Mouse (Mus musculus): ENCODE measurements at regions not wholly inside any gene's neighbourhood (a gene's known extent, or its start where the extent isn't known, plus 50 kb on each side); places are given as distances from the start of the nearest gene placed in this dataset.
A peak's percentile ranks its signal among the peaks of the same experiment; 100 is the strongest.

GRCm38 (mm10) chr8:128097601-128098000 lies 260.8 kb upstream of the Nrp1 start:
- H3K36me3 ChIP-seq (ENCODE audit: control insufficient read depth, insufficient read depth, low read length), result no peaks in the 10 kb centered on the region
- TF ChIP-seq CTCF (IDR thresholded peaks at IDR 0.05; ENCODE audit: extremely low read depth, insufficient read depth, insufficient read length, insufficient replicate concordance), result no peak
- no peak for TF ChIP-seq POLR2A (IDR thresholded peaks at IDR 0.05; ENCODE audit: low read depth, low read length)
- no peaks in the 10 kb centered on the region for H3K4me1 ChIP-seq (ENCODE audit: control insufficient read depth, insufficient read depth, insufficient read length)
- no peaks in the 10 kb centered on the region for H3K27me3 ChIP-seq (ENCODE audit: control insufficient read depth, insufficient read depth, low read length)
- H3K27ac ChIP-seq (ENCODE audit: insufficient read depth, low read length), result no peak overlapping the region
- DNase-seq (ENCODE audit: low read depth in 1 of 2, low spot score in 2 of 2), result no peak
- 88% methylated on average over 3 of the region's 3 CpGs for WGBS
- H3K4me3 ChIP-seq (ENCODE audit: extremely low read depth, insufficient read depth, insufficient read length), result no peak overlapping the region

DNA sequence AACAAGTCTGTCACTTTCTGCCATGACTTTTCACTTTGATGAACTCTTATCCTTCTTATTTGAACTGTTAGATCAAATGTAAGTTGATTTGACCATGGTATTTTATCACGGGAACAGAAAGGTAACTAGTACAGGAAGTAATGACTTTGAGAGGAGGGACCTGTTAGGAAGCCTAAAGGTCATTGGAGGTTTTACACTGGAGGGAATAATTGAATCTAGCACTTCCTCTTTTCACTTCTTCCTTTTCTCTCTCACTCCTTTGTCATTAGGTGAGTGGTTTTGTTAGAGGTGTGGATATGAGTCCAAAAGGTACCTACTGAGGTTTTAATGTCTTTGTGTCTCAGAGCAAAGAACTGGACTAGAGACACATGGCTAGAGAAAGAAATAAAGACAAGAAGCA lies 255.0 kb upstream of the Nrp1 start:
- WGBS, result 36% methylated on average over 1 of the region's 1 CpGs

DNA sequence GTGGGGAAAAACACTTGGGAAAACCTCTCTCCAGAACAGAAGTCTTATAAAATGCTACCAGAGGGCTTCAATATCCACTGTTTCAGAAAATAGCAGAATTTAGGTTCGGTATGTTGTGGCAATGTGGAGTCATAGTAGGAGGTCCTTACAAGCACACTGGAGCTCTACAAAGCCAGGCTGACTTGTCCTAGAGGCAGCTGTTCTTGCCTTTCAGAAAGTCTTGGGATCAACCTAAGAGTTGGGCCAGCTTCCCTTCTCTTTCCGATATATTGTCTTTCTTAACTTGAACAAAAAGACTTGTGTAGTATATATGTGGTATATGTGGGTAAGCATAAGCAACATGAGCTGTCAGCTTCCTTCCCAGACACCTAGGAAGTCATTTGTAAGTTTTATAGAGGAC lies 251.8 kb upstream of the Nrp1 start:
- Histone ChIP-seq H3K4me1 (ENCODE audit: control insufficient read depth, insufficient read depth, insufficient read length) (peaks cover 2% of the 10 kb centered on the region), H3K4me3 (ENCODE audit: extremely low read depth, insufficient read depth, insufficient read length) (no peak overlapping the region), H3K36me3 (ENCODE audit: control insufficient read depth, insufficient read depth, low read length) (no peaks in the 10 kb centered on the region), H3K27me3 (ENCODE audit: control insufficient read depth, insufficient read depth, low read length) (no peaks in the 10 kb centered on the region), H3K27ac (ENCODE audit: insufficient read depth, low read length) (no peak overlapping the region)
- 92% methylated on average over 2 of the region's 2 CpGs for WGBS
- TF ChIP-seq CTCF (IDR thresholded peaks at IDR 0.05; ENCODE audit: extremely low read depth, insufficient read depth, insufficient read length, insufficient replicate concordance) (no peak), POLR2A (IDR thresholded peaks at IDR 0.05; ENCODE audit: low read depth, low read length) (no peak)
- DNase-seq (ENCODE audit: low read depth in 1 of 2, low spot score in 2 of 2), result no peak

More for the DNA sequence above, 255.0 kb upstream of the Nrp1 start:
- Histone ChIP-seq H3K36me3 (ENCODE audit: control insufficient read depth, insufficient read depth, low read length) (no peaks in the 10 kb centered on the region), H3K4me3 (ENCODE audit: extremely low read depth, insufficient read depth, insufficient read length) (no peak overlapping the region), H3K4me1 (ENCODE audit: control insufficient read depth, insufficient read depth, insufficient read length) (no peaks in the 10 kb centered on the region; the same call in 1 of the 2 replicates), H3K27me3 (ENCODE audit: control insufficient read depth, insufficient read depth, low read length) (no peaks in the 10 kb centered on the region), H3K27ac (ENCODE audit: insufficient read depth, low read length) (no peak overlapping the region)
- TF ChIP-seq CTCF (IDR thresholded peaks at IDR 0.05; ENCODE audit: extremely low read depth, insufficient read depth, insufficient read length, insufficient replicate concordance) (no peak), POLR2A (IDR thresholded peaks at IDR 0.05; ENCODE audit: low read depth, low read length) (no peak)
- peak in 1 of 2 experiments; percentile 35 for DNase-seq (ENCODE audit: low read depth in 1 of 2, low spot score in 2 of 2)

DNA sequence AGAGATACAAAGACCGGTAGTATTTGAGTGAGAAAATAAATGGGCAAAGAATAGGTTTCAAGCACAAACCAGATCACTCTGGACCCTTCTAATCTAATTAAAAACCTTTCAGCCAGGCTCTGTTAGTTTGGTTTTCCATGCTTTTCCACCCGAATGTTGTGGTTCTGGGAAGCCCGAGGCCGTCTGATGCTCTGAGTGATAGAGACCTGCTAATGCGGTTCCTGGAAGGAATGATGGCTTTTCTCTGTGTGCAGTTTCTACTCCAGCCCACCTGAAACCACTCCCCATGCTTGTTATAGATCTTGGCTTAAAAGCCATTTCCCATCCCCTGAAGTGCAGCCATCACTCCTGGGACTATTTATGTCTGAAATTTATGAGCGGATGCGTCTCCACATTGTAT lies 251.4 kb upstream of the Nrp1 start:
- no peak for TF ChIP-seq POLR2A (IDR thresholded peaks at IDR 0.05; ENCODE audit: low read depth, low read length)
- no peak for TF ChIP-seq CTCF (IDR thresholded peaks at IDR 0.05; ENCODE audit: extremely low read depth, insufficient read depth, insufficient read length, insufficient replicate concordance)
- no peaks in the 10 kb centered on the region for H3K36me3 ChIP-seq (ENCODE audit: control insufficient read depth, insufficient read depth, low read length)
- no peak overlapping the region for H3K27ac ChIP-seq (ENCODE audit: insufficient read depth, low read length)
- H3K27me3 ChIP-seq (ENCODE audit: control insufficient read depth, insufficient read depth, low read length), result no peaks in the 10 kb centered on the region
- DNase-seq (ENCODE audit: low read depth in 1 of 2, low spot score in 2 of 2), result no peak
- H3K4me1 ChIP-seq (ENCODE audit: control insufficient read depth, insufficient read depth, insufficient read length), result peaks cover 2% of the 10 kb centered on the region
- 95% methylated on average over 7 of the region's 7 CpGs for WGBS
- H3K4me3 ChIP-seq (ENCODE audit: extremely low read depth, insufficient read depth, insufficient read length), result no peak overlapping the region

DNA sequence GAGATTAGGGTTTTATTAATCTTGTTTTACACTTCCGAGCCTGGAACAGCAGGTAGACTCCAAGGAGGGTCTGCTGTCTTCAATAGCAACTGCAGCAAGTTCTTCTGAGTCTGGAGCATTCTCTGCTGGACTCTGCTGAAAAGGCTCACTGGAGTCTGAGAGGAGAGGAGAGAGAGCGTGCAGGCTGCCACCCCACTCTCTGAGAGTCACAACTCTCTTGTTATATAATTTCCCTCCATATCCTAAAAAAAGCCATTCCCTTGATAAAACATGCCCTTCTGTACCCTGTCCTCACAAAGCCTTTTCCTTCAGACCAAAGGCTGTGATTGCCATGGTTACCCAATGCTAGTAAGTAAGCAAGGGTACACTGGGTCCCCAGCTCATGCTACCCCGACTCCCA lies 249.4 kb upstream of the Nrp1 start:
- DNase-seq (ENCODE audit: low read depth in 1 of 2, low spot score in 2 of 2), result no peak
- Histone ChIP-seq H3K36me3 (ENCODE audit: control insufficient read depth, insufficient read depth, low read length) (no peaks in the 10 kb centered on the region), H3K27ac (ENCODE audit: insufficient read depth, low read length) (no peak overlapping the region), H3K27me3 (ENCODE audit: control insufficient read depth, insufficient read depth, low read length) (no peaks in the 10 kb centered on the region), H3K4me3 (ENCODE audit: extremely low read depth, insufficient read depth, insufficient read length) (no peak overlapping the region), H3K4me1 (ENCODE audit: control insufficient read depth, insufficient read depth, insufficient read length) (peaks cover 2% of the 10 kb centered on the region)
- 90% methylated on average over 3 of the region's 3 CpGs for WGBS
- TF ChIP-seq POLR2A (IDR thresholded peaks at IDR 0.05; ENCODE audit: low read depth, low read length), result no peak
- no peak for TF ChIP-seq CTCF (IDR thresholded peaks at IDR 0.05; ENCODE audit: extremely low read depth, insufficient read depth, insufficient read length, insufficient replicate concordance)

- peaks cover 2% of the 10 kb centered on the region for H3K4me1 ChIP-seq (ENCODE audit: control insufficient read depth, insufficient read depth, insufficient read length)
- TF ChIP-seq CTCF (IDR thresholded peaks at IDR 0.05; ENCODE audit: extremely low read depth, insufficient read depth, insufficient read length, insufficient replicate concordance), result no peak
- no peak for TF ChIP-seq POLR2A (IDR thresholded peaks at IDR 0.05; ENCODE audit: low read depth, low read length)
- 47% methylated on average over 3 of the region's 3 CpGs for WGBS
- H3K27ac ChIP-seq (ENCODE audit: insufficient read depth, low read length), result no peak overlapping the region
- H3K27me3 ChIP-seq (ENCODE audit: control insufficient read depth, insufficient read depth, low read length), result no peaks in the 10 kb centered on the region
- H3K36me3 ChIP-seq (ENCODE audit: control insufficient read depth, insufficient read depth, low read length), result no peaks in the 10 kb centered on the region
- DNase-seq (ENCODE audit: low read depth in 1 of 2, low spot score in 2 of 2), result peak in 1 of 2 experiments; percentile 32
- no peak overlapping the region for H3K4me3 ChIP-seq (ENCODE audit: extremely low read depth, insufficient read depth, insufficient read length)
These were observed 247.3 kb upstream of the Nrp1 start for GRCm38 (mm10) chr8:128111132-128111531.

DNA sequence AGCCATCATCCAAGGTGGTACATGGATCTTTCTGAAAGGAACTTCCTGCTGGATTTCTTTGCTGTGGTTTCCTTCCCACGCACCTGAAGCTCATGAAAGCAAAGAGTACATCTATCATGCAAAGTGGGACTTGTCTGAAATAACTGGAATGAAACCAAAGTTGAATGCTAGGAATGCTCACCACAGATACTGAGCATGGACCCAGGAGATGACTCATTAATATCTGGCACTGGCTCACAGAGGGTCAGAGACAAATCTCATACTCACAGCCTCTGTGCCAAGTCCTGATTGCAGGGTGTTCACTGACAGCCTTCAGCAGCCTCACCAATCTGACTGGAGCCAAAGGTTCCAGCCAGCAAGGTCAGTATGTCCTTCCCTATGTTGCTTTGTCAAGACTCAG lies 245.3 kb upstream of the Nrp1 start:
- TF ChIP-seq CTCF (IDR thresholded peaks at IDR 0.05; ENCODE audit: extremely low read depth, insufficient read depth, insufficient read length, insufficient replicate concordance), result no peak
- TF ChIP-seq POLR2A (IDR thresholded peaks at IDR 0.05; ENCODE audit: low read depth, low read length), result no peak

More for the DNA sequence above, 245.3 kb upstream of the Nrp1 start:
- Histone ChIP-seq H3K27me3 (ENCODE audit: control insufficient read depth, insufficient read depth, low read length) (no peaks in the 10 kb centered on the region), H3K4me1 (ENCODE audit: control insufficient read depth, insufficient read depth, insufficient read length) (peaks cover 2% of the 10 kb centered on the region; the same call in 1 of the 2 replicates), H3K36me3 (ENCODE audit: control insufficient read depth, insufficient read depth, low read length) (no peaks in the 10 kb centered on the region), H3K27ac (ENCODE audit: insufficient read depth, low read length) (no peak overlapping the region), H3K4me3 (ENCODE audit: extremely low read depth, insufficient read depth, insufficient read length) (no peak overlapping the region)
- no peak for DNase-seq (ENCODE audit: low read depth in 1 of 2, low spot score in 2 of 2)
- 90% methylated on average over 1 of the region's 1 CpGs for WGBS
